15 mouse cellular contexts compared by ENCODE assay signal in the genomic region with DNA sequence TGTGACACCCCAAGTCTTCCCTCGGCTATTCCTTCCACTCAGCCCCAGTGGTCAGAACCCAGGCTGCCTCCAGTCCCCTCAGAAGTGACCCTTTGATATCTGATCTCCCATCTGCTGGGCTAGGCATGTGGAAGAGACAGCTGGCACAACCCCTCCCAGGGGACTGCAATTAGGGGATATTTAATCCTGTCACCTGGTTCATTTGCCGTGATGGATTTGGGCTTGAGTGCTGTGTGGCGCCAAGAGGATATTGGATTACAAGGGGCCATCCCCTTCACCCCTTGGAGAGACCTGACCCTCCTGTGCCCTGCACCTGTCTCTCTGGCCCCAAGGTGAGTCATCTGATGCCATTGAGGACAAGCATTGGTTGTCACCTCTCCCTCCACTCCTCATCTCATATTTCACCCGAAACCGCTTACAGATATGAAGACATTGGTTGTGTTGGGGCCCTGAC. TPM values are rescaled to one million over a fixed set of nuclear protein-coding genes. Genes with fewer than 3 reads are reported as not detected.
DNase-seq lines count a peak whose midpoint lies in the region; ATAC-seq lines count a peak whose summit lies in the region.
"Had no signal": no experiment of that assay in that cellular context is flagged by ENCODE, and none has a peak within 500 bp of the region (broad histone marks: within the 10 kb centered on the region; RNA-seq: fewer than 3 reads in every experiment).

Gene Gm4791, plus strand, starts transcription at position 404 of the 454 bp plus-strand sequence.

- DNase-seq in hindbrain, embryonic 10.5 days (ENCODE audit: low spot score): peak; percentile 51
- DNase-seq in neural tube, embryonic 10.5 days (ENCODE audit: extremely low spot score, low spot score): peak; percentile 58
- DNase-seq in urinary bladder, adult 18-20 months (ENCODE audit: low spot score in 2 of 2): no peak
- no peak for DNase-seq in thymus, postnatal 4 days
- DNase-seq: cerebellum, adult 8-10 months; kidney, adult 8-10 months had no signal

- ATAC-seq in hindbrain, embryonic 13.5 days (ENCODE audit: low FRiP score): no peak
- no peak for ATAC-seq in neural tube, embryonic 15.5 days (ENCODE audit: low FRiP score)
- peak; percentile 44; the same call in 1 of the 2 replicates for ATAC-seq in limb, embryonic 13.5 days (ENCODE audit: low FRiP score, low read depth)
- ATAC-seq in activated CD4-positive, CD25-positive, alpha-beta regulatory T cell, adult 4 months: no peak

- no peak within 1 kb of the TSS for H3K9ac ChIP-seq in hindbrain, embryonic 13.5 days
- no peak within 1 kb of the TSS for H3K9ac ChIP-seq in neural tube, embryonic 15.5 days (replicated peaks)
- no peak within 1 kb of the TSS for H3K9ac ChIP-seq in limb, embryonic 13.5 days
- H3K9ac ChIP-seq: midbrain, embryonic 12.5 days had no signal

- H3K27me3 ChIP-seq in hindbrain, embryonic 10.5 days (ENCODE audit: insufficient read depth, poor library complexity, severe bottlenecking): no peaks in the 10 kb centered on the region
- no peaks in the 10 kb centered on the region for H3K27me3 ChIP-seq in hindbrain, embryonic 13.5 days
- no peaks in the 10 kb centered on the region for H3K27me3 ChIP-seq in neural tube, embryonic 15.5 days (replicated peaks)
- no peaks in the 10 kb centered on the region for H3K27me3 ChIP-seq in limb, embryonic 13.5 days
- H3K27me3 ChIP-seq: midbrain, embryonic 12.5 days had no signal

- no peak within 1 kb of the TSS for H3K4me3 ChIP-seq in hindbrain, embryonic 10.5 days
- no peak within 1 kb of the TSS for H3K4me3 ChIP-seq in hindbrain, embryonic 13.5 days
- H3K4me3 ChIP-seq in neural tube, embryonic 15.5 days (replicated peaks): no peak within 1 kb of the TSS
- H3K4me3 ChIP-seq in limb, embryonic 13.5 days: no peak within 1 kb of the TSS
- H3K4me3 ChIP-seq: erythroblast, embryonic 14.5 days; midbrain, embryonic 12.5 days had no signal

- 46% methylated on average over 5 of the region's 5 CpGs for WGBS in hindbrain, embryonic 10.5 days
- 41% methylated on average over 5 of the region's 5 CpGs for whole genome bisulfite sequencing in hindbrain, embryonic 13.5 days
- WGBS in neural tube, embryonic 15.5 days: 32% methylated on average over 5 of the region's 5 CpGs
- 16% methylated on average over 5 of the region's 5 CpGs for WGBS in limb, embryonic 13.5 days

- no peaks in the 10 kb centered on the region for H3K36me3 ChIP-seq in hindbrain, embryonic 10.5 days
- H3K36me3 ChIP-seq in hindbrain, embryonic 13.5 days: no peaks in the 10 kb centered on the region
- no peaks in the 10 kb centered on the region for H3K36me3 ChIP-seq in neural tube, embryonic 15.5 days
- H3K36me3 ChIP-seq in limb, embryonic 13.5 days: no peaks in the 10 kb centered on the region
- H3K36me3 ChIP-seq: midbrain, embryonic 12.5 days had no signal

- H3K4me1 ChIP-seq in hindbrain, embryonic 10.5 days (replicated peaks): peaks cover 8% of the 10 kb centered on the region; the same call in 1 of the 2 replicates
- peaks cover 10% of the 10 kb centered on the region for H3K4me1 ChIP-seq in hindbrain, embryonic 13.5 days (replicated peaks)
- H3K4me1 ChIP-seq in neural tube, embryonic 15.5 days: no peaks in the 10 kb centered on the region
- H3K4me1 ChIP-seq in limb, embryonic 13.5 days: no peaks in the 10 kb centered on the region
- H3K4me1 ChIP-seq: midbrain, embryonic 12.5 days had no signal

- H3K4me2 ChIP-seq in hindbrain, embryonic 13.5 days: no peak within 1 kb of the TSS
- H3K4me2 ChIP-seq in neural tube, embryonic 15.5 days: no peak within 1 kb of the TSS
- no peak within 1 kb of the TSS for H3K4me2 ChIP-seq in limb, embryonic 13.5 days (replicated peaks)
- H3K4me2 ChIP-seq: liver, embryonic 11.5 days; midbrain, embryonic 12.5 days had no signal

- peak within 1 kb of the TSS; percentile 23; the same call in 1 of the 2 replicates for H3K27ac ChIP-seq in hindbrain, embryonic 10.5 days
- H3K27ac ChIP-seq in hindbrain, embryonic 13.5 days: no peak within 1 kb of the TSS
- no peak within 1 kb of the TSS for H3K27ac ChIP-seq in neural tube, embryonic 15.5 days (replicated peaks)
- no peak within 1 kb of the TSS for H3K27ac ChIP-seq in limb, embryonic 13.5 days
- H3K27ac ChIP-seq: midbrain, embryonic 12.5 days had no signal

- H3K9me3 ChIP-seq in hindbrain, embryonic 10.5 days: no peaks in the 10 kb centered on the region
- no peaks in the 10 kb centered on the region for H3K9me3 ChIP-seq in hindbrain, embryonic 13.5 days
- no peaks in the 10 kb centered on the region for H3K9me3 ChIP-seq in neural tube, embryonic 15.5 days (replicated peaks)
- H3K9me3 ChIP-seq in limb, embryonic 13.5 days: no peaks in the 10 kb centered on the region
- H3K9me3 ChIP-seq: midbrain, embryonic 12.5 days had no signal

RNA-seq across cellular contexts. Expression of gene Gm4791, which starts in this region (rescaled TPM):
- polyA plus RNA-seq in hindbrain, embryonic 10.5 days (2016; fragmentation: Nextera tagmentation; extraction: Ambion mirVana): 0.21 TPM in 1 of 2 replicates, not detected in the other
- polyA plus RNA-seq in hindbrain, embryonic 13.5 days (2015; fragmentation: Nextera tagmentation; extraction: Ambion mirVana): not detected in 2 replicates
- not detected in 2 replicates for polyA plus RNA-seq in neural tube, embryonic 15.5 days (2015; fragmentation: Nextera tagmentation; extraction: Ambion mirVana)
- polyA plus RNA-seq in limb, embryonic 13.5 days (2015; fragmentation: Nextera tagmentation; extraction: Ambion mirVana): 0.19 and 0.37 TPM in 2 replicates
- not detected for polyA plus RNA-seq in activated CD4-positive, CD25-positive, alpha-beta regulatory T cell, adult 4 months (2017; shearing (Covaris generic))
- polyA plus RNA-seq: erythroblast, embryonic 14.5 days; liver, embryonic 11.5 days; lung, embryonic 16.5 days; midbrain, embryonic 12.5 days; thymus, postnatal 0 days had no signal

Comparison
In these comparisons a context has a peak if more than half of its experiments do, and no peak if none do; other contexts are left out.
1. Peak in DNase-seq and H3K27ac ChIP-seq in hindbrain, embryonic 10.5 days; RNA of the gene not detected or under 1 TPM.
2. Peak in ATAC-seq in limb, embryonic 13.5 days; RNA of the gene not detected or under 1 TPM.